Mouse (Mus musculus) heart, postnatal 4 days (tissue): ENCODE data around the gene Zp1. TPM values are rescaled to one million over a fixed set of nuclear protein-coding genes. Genes with fewer than 3 reads are reported as not detected.

Experiments used
- DNase-seq: peaks from one replicate; pipeline ENCODE4 v3.0.0; 2021
- total RNA-seq, 2 experiments: library from RNA; stranded (reverse); gene quantifications; 2 replicates each; pipeline ENCODE4 v1.2.3; 2021

Gene Zp1
- total RNA-seq, 2 experiments from 2014 or later, result not detected

GRCm38 (mm10) chr19:10871328-10871961 lies 49.0 kb downstream of the Zp1 start:
- no peak for DNase-seq

- no peak for DNase-seq
These were observed 49.8 kb downstream of the Zp1 start for GRCm38 (mm10) chr19:10870676-10871075.

GRCm38 (mm10) chr19:10869886-10870527 lies 50.4 kb downstream of the Zp1 start, which contains the start of gene Tmem132a:
Gene Tmem132a, minus strand, starts transcription at chr19:10869940.
- no peak for DNase-seq

- peak; percentile 82 for DNase-seq
These were observed 51.1 kb downstream of the Zp1 start for GRCm38 (mm10) chr19:10869241-10869885.

- DNase-seq, result no peak
These were observed 51.8 kb downstream of the Zp1 start for GRCm38 (mm10) chr19:10868623-10869141.

- no peak for DNase-seq
These were observed 52.3 kb downstream of the Zp1 start for GRCm38 (mm10) chr19:10867946-10868622.

GRCm38 (mm10) chr19:10866351-10866750 lies 54.1 kb downstream of the Zp1 start:
- no peak for DNase-seq

Other genes starting within 250 kb of the Zp1 start
- gene Pga5, start 242.6 kb downstream of the Zp1 start, total RNA-seq, result not detected
- gene Vps37c, start 231.9 kb downstream of the Zp1 start, total RNA-seq, result 10 to 100 TPM; 26.1 to 27.9 TPM
- gene Cd5, start 181.6 kb downstream of the Zp1 start, total RNA-seq, result under 1 TPM; 0.34 to 0.95 TPM
- gene Cd6, start 90.6 kb downstream of the Zp1 start, total RNA-seq, result under 1 TPM in 1 of 2 experiments, not detected in 1; 0.17 TPM
- gene Slc15a3, start 80.9 kb downstream of the Zp1 start, total RNA-seq, result 1 to 10 TPM; 2.1 to 2.3 TPM
- 10 to 100 TPM; 52.4 to 53.4 TPM for gene Tmem132a, start 50.7 kb downstream of the Zp1 start, total RNA-seq
- 100 to 1,000 TPM; 100 to 104 TPM for gene Tmem109, start 38.6 kb downstream of the Zp1 start, total RNA-seq
- 100 to 1,000 TPM; 214 to 232 TPM for gene Prpf19, start 25.4 kb downstream of the Zp1 start, total RNA-seq
- under 1 TPM; 0.09 to 0.12 TPM for gene Ptgdr2, start 16.5 kb upstream of the Zp1 start, total RNA-seq
- gene Ccdc86, start 28.6 kb upstream of the Zp1 start, total RNA-seq, result 10 to 100 TPM; 10.6 to 11.3 TPM
- not detected for gene Ms4a10, start 54.0 kb upstream of the Zp1 start, total RNA-seq
- not detected for gene Ms4a15, start 72.6 kb upstream of the Zp1 start, total RNA-seq
- not detected for gene Ms4a18, start 97.4 kb upstream of the Zp1 start, total RNA-seq
- under 1 TPM; 0.25 to 0.26 TPM for gene Ms4a8a, start 160.5 kb upstream of the Zp1 start, total RNA-seq
- gene 1700017D01Rik, start 210.2 kb upstream of the Zp1 start, total RNA-seq, result not detected
- gene 1700025F22Rik, start 244.7 kb upstream of the Zp1 start, total RNA-seq, result not detected